Mouse (Mus musculus) left cerebral cortex, adult 11 months (tissue): ENCODE measurements around the gene Jarid2.
A peak's percentile ranks its signal among the peaks of the same experiment; 100 is the strongest.

Source experiments
- DNase-seq: peaks from one replicate; pipeline ENCODE4 v3.0.0; 2022; ENCODE audit warnings: low spot score

Gene Jarid2

GRCm38 (mm10) chr13:44780506-44780905 lies 51.2 kb downstream of the Jarid2 start:
- DNase-seq, result no peak

GRCm38 (mm10) chr13:44781126-44781525 lies 51.9 kb downstream of the Jarid2 start:
- no peak for DNase-seq

- no peak for DNase-seq
These were observed 55.3 kb downstream of the Jarid2 start for GRCm38 (mm10) chr13:44784551-44784950.

- peak; percentile 31 for DNase-seq
These were observed 57.0 kb downstream of the Jarid2 start for GRCm38 (mm10) chr13:44786291-44786690.

- no peak for DNase-seq
These were observed 59.3 kb downstream of the Jarid2 start for GRCm38 (mm10) chr13:44788352-44789125.

GRCm38 (mm10) chr13:44789982-44790381 lies 60.7 kb downstream of the Jarid2 start:
- DNase-seq, result no peak

DNA sequence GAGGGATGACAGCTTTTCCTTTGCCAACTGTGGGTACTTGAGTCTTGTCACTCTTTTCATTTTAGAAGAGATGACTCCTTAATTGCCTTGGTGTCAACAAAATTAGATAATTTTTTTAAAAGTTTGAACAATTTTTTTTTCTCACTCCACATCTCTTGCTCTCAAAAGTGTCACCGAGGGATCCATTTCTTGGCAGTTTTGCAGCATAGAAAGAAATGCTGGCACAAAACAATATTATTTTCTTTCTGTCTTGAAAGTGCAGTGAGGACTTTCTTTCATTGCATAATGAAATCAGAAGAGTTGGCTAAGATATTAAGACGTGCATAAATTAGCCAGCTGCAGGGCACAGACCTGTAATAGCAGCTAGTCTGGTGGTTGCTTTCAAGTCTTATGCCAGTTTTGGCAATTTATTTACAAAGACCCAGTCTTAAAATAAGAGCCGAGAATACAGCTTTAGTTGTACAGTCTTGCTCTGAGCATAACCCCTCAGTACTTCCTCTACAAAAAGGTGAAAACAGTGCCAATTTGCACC lies 63.2 kb downstream of the Jarid2 start:
- DNase-seq, result no peak

- DNase-seq, result no peak
These were observed 66.6 kb downstream of the Jarid2 start for GRCm38 (mm10) chr13:44795891-44796290.

DNA sequence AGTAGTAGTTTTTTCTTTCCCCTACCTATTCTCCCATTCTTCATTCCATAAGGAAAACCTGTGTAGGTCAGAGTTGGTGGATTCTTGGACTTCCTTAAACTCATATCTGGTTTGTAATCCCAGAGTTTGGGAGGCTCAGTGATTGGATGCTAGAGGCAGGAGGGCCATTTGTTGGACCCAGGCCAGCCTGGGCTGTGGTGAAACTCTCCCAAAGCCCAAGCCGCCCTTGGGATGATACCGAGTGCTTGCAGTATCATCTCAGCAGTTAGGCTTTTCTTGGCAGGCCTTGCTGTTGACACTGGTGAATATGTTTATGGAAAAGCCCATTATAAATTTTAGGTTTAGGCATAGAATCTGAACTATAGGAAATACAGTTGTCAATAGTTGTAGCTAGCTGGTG lies 67.5 kb downstream of the Jarid2 start:
- no peak for DNase-seq

GRCm38 (mm10) chr13:44798280-44798679 lies 69.0 kb downstream of the Jarid2 start:
- no peak for DNase-seq

DNA sequence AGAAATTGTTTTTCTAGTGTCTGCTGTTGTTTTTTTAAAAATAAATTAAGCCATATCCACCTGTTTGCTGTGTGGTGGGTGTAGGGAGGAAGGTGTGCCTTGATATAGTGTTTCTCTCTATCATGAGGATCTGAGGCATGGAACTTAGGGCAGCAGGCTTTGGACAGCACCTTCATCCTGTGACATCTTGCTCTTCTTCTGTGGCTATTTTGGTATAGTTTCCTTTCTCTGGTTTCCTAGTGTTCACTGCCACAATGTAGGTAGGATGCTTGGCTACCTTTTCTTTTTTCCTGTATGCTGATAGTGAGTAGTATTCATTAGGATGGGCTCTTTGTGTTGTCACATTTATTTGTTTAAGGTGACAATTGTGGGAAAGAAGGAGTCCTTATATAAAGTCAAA lies 69.9 kb downstream of the Jarid2 start:
- DNase-seq, result no peak

- DNase-seq, result peak; percentile 38
These were observed 70.8 kb downstream of the Jarid2 start for GRCm38 (mm10) chr13:44800059-44800458.

DNA sequence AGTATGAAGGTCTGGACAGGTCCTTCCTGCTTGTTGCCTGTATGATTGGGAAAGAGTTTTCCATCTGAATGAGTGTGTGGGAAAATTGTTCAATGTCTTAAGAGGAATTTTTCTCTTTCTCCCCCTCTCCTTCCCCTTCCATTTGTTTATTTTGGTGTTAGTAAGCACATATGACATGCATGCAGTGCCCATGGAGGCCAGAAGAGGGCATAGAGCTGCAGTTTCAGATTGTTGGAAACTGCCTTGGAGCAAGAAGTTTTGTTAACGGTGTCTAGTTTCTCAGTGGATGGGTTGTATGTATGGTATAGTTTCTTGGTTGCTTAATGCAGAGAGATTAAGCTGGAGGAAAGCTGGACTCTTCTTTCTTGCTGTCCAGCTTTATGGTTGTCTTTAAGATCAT lies 75.6 kb downstream of the Jarid2 start:
- DNase-seq, result no peak

DNA sequence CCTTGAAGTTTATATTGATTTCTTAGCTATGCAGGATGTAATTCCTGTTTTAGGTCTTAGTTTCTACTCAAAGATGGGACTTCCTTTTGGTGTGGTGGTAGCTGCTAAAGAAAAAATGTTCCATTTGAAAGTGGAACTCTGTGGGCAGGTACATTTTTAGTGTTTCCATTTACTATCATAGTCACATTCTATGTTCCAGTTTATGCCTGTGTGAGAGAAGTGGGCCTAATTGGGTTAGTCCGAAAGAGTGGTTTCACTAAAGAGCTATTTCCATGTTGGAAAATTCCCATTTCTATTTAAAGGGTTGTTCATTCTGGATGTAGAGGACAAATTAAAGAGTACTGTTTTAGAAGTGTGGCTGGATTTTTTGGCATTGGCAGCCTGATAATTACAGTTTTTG lies 79.0 kb downstream of the Jarid2 start:
- no peak for DNase-seq

GRCm38 (mm10) chr13:44811021-44811420 lies 81.7 kb downstream of the Jarid2 start:
- DNase-seq, result no peak

DNA sequence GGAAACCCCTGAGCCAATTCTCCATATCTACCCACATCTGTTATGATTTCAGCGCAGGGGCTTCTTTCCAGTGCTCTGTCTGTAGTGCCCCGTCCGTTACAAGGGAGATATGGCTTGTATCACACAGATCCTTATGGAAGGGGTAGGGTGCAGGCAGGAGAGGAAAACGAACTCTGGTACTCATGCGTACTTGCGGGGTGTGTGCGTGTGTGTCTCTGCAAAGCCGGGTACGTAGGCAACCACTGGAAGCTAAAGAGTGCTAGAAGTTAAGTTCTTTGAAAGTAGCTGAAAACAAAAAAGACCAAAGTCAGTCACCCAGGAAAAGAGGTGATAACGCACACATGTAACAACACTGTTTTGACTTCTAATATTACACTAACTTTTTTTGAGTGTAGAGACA lies 82.3 kb downstream of the Jarid2 start:
- DNase-seq, result no peak

GRCm38 (mm10) chr13:44812381-44812780 lies 83.1 kb downstream of the Jarid2 start:
- DNase-seq, result no peak

DNA sequence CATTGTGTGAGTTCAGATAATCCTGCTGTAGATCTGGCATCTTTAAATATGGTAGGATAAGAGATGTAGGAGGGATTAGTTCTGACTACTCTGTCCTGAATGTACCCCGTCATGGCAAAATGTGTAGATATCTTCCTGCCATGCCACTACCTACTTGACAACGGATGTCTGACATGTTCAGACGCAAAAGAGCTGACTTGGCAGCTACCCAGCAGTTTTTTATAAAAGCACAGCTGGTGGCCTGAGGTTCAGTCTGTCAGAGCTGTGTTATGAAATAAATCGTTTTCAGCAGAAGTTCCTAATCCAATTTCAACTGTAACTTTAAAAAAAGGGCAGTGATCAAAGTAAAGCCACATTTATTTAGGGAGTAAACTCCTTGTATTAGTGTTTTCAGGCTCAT lies 90.1 kb downstream of the Jarid2 start:
- no peak for DNase-seq

GRCm38 (mm10) chr13:44822578-44822977 lies 93.3 kb downstream of the Jarid2 start:
- DNase-seq, result no peak

DNA sequence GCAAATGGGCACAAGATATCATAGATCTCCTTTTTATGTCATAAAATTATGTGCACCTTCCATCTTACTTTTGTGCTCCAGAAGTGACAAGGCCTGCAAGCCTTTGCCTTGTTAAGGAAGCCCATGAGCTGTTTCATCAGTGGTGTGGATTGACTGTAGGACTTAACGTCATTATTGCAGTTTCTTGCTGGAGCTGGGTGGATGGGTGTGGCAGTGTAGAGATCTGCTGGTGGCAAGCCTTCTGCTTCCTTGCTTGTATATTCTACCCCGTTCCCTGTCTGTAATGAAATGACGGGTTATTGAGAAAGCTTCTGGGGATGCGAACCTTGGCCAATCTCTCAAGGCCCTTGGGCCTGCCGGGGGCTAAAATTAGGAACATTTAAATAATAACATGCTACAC lies 99.6 kb downstream of the Jarid2 start:
- DNase-seq, result no peak

DNA sequence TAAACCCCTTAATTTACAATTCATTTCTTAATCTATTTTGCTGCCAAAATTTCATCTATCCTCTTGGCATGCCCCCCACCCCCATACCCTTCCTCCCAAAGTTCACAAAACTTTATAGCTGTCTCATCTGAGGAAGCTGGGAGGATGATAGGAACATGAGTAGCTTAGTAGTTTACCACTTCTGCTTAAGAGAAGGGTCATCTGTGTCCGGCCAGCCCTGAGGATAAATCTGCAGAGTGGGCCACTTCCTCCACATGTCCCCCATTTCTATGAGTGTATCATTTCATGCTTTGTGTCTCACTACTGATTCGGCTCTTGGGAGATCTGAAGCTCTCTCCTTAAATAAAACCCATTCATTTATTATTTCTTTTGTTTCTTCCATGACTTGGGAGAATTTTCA lies 102.8 kb downstream of the Jarid2 start:
- DNase-seq, result no peak

GRCm38 (mm10) chr13:44832866-44833265 lies 103.6 kb downstream of the Jarid2 start:
- DNase-seq, result no peak

- DNase-seq, result peak; percentile 52
These were observed 104.1 kb downstream of the Jarid2 start for GRCm38 (mm10) chr13:44833353-44833752.

- DNase-seq, result no peak
These were observed 108.2 kb downstream of the Jarid2 start for GRCm38 (mm10) chr13:44837445-44837844.
